Mouse (Mus musculus) midbrain, embryonic 11.5 days (tissue): ENCODE measurements around the gene Trit1. TPM values are rescaled to one million over a fixed set of nuclear protein-coding genes. Genes with fewer than 3 reads are reported as not detected.

ENCODE experiments used
- ATAC-seq: fragments of 200-750 bp; cut with Nextera tagmentation; 2 replicates; pipeline ENCODE4 v1.8.0; 2017; ENCODE audit warnings: moderate TSS enrichment, moderate library complexity; ENCODE audit not compliant: low FRiP score
- DNase-seq: peaks from one replicate; pipeline ENCODE4 v3.0.0; 2015; ENCODE audit warnings: low spot score; ENCODE audit errors: missing footprints
- H3K27ac ChIP-seq: fragments of 300-500 bp; sonication (generic); 2 replicates; pipeline ENCODE4 v1.5.1; 2014; ENCODE audit warnings: low read depth, low read length
- H3K27me3 ChIP-seq: fragments of 300-500 bp; sonication (generic); 2 replicates; pipeline ENCODE4 v1.6.1; 2014; ENCODE audit warnings: mild to moderate bottlenecking, low read length, moderate library complexity, mixed read lengths; ENCODE audit not compliant: control insufficient read depth, insufficient read depth
- H3K36me3 ChIP-seq: fragments of 300-500 bp; sonication (generic); 2 replicates; pipeline ENCODE4 v1.6.1; 2014; ENCODE audit warnings: mild to moderate bottlenecking, low read length, moderate library complexity, mixed read lengths; ENCODE audit not compliant: control insufficient read depth, insufficient read depth
- H3K4me1 ChIP-seq: fragments of 300-500 bp; sonication (generic); 2 replicates; pipeline ENCODE4 v1.6.1; 2014; ENCODE audit warnings: low read length; ENCODE audit not compliant: control insufficient read depth, insufficient read depth
- H3K4me2 ChIP-seq: fragments of 300-500 bp; sonication (generic); 2 replicates; pipeline ENCODE4 v1.6.1; 2014; ENCODE audit warnings: mild to moderate bottlenecking, moderate library complexity
- H3K4me3 ChIP-seq: fragments of 300-500 bp; sonication (generic); 2 replicates; pipeline ENCODE4 v1.5.1; 2014; ENCODE audit warnings: low read depth, low read length
- H3K9ac ChIP-seq: fragments of 300-500 bp; sonication (generic); 2 replicates; pipeline ENCODE4 v1.6.1; 2014; ENCODE audit warnings: low read length
- H3K9me3 ChIP-seq: fragments of 300-500 bp; sonication (generic); 2 replicates; pipeline ENCODE4 v1.6.1; 2016; ENCODE audit warnings: low read length; ENCODE audit not compliant: control insufficient read depth
- WGBS: fragments of 180-500 bp; shearing (Covaris S2); extraction: QIAGEN DNeasy Blood & Tissue Kit; methylation state at CpG from one replicate; pipeline ENCODE4 v1.1.7; 2014; 5-methylcytosine and 5-hydroxymethylcytosine counted together
- polyA plus RNA-seq: library from polyadenylated mRNA; unstranded; fragments of >200 nt; fragmentation: Nextera tagmentation; extraction: Ambion mirVana; gene quantifications from 2 replicates; pipeline ENCODE4 v1.2.1, GENCODE M21; 2014

Gene Trit1
- polyA plus RNA-seq = 26.8 and 29.0 TPM in 2 replicates

DNA sequence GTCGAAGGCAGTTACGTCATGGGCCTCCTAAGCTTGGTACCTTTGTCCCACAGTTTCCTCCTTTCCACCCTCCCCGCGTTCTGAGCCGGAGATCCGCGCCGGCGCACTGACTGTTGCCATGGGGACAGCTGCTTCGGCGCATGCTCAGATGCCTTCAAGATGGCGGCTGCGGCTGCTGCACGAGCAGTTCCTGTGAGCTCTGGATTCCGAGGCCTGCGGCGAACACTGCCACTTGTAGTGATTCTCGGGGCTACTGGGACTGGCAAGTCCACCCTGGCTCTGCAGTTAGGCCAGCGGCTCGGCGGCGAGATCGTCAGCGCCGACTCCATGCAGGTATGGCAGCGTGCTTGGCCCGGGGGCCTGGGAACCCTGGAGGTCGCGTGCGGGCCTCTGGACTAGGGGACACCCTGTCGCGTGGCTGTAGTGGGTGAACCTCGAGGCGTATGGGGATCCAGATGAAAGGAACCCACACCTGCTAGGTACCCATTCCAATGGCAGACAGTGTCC lies at the start of gene Trit1:
Trit1 (plus strand) TSS at position 147 of the 507 bp plus-strand sequence.
- WGBS = under 1% methylated on average over 34 of the region's 34 CpGs
- H3K36me3 ChIP-seq = no peaks in the 10 kb centered on the region
- H3K4me1 ChIP-seq = peaks cover 54% of the 10 kb centered on the region

DNA sequence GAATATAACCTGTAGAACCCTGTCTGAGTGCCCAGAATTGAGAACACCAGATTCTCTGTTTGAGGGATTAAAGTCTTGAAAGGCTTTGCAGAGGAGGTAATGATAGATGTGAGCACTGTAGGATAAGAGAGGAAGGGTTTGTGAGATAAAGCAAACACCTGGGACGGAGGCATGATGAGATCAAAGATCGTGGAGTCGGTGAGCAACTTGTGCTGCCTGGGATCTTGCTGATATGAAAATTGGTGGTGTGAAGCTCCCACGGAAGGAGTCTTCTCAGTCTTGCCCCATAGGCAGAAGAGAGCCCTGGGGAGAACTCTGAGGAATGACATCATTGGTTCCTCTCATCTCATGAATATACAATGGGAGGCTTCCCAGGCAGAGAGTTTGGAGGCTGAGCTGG lies 48.3 kb upstream of the Trit1 start:
- DNase-seq = no peak
- Histone ChIP-seq H3K9me3 (no peaks in the 10 kb centered on the region), H3K9ac (no peak overlapping the region), H3K4me2 (no peak overlapping the region), H3K4me1 (no peaks in the 10 kb centered on the region; the same call in 1 of the 2 replicates), H3K36me3 (no peaks in the 10 kb centered on the region), H3K27me3 (no peaks in the 10 kb centered on the region), H3K4me3 (no peak overlapping the region), H3K27ac (no peak overlapping the region)
- WGBS = 84% methylated on average over 4 of the region's 4 CpGs
- ATAC-seq = no peak

More for the DNA sequence above, at the start of gene Trit1:
- Histone ChIP-seq H3K9ac (peak within 1 kb of the TSS; percentile 87), H3K27me3 (no peaks in the 10 kb centered on the region), H3K4me2 (peak within 1 kb of the TSS; percentile 89), H3K27ac (peak within 1 kb of the TSS; percentile 95), H3K4me3 (peak within 1 kb of the TSS; percentile 72), H3K9me3 (no peaks in the 10 kb centered on the region)
- peak; percentile 99 for DNase-seq
- peak; percentile 90 for ATAC-seq

DNA sequence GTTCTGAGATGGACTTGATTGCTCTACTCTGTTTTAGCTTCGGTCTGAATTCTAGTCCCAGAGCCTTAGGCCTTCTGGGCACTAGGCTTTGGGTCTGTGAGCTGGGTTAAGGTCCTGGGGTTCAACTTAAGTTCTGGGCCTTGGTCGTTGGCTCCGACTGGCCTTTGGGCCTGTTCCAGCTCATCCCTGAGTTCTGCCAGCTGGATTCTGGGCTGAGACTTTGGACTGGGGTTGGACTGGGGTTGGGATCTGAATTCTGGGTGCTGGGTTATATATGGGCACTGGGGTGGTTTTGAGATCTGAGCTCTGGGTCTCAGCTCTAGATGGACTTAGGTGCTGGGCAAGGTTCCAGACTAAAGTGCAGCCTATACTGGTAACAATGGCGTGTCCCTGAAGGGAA lies 45.2 kb upstream of the Trit1 start:
- H3K4me1 ChIP-seq = no peaks in the 10 kb centered on the region
- no peaks in the 10 kb centered on the region for H3K9me3 ChIP-seq
- H3K4me3 ChIP-seq = no peak overlapping the region
- H3K4me2 ChIP-seq = no peak overlapping the region
- H3K36me3 ChIP-seq = no peaks in the 10 kb centered on the region
- no peak for DNase-seq
- H3K9ac ChIP-seq = no peak overlapping the region
- H3K27me3 ChIP-seq = no peaks in the 10 kb centered on the region
- 84% methylated on average over 4 of the region's 4 CpGs for WGBS
- ATAC-seq = no peak
- no peak overlapping the region for H3K27ac ChIP-seq

DNA sequence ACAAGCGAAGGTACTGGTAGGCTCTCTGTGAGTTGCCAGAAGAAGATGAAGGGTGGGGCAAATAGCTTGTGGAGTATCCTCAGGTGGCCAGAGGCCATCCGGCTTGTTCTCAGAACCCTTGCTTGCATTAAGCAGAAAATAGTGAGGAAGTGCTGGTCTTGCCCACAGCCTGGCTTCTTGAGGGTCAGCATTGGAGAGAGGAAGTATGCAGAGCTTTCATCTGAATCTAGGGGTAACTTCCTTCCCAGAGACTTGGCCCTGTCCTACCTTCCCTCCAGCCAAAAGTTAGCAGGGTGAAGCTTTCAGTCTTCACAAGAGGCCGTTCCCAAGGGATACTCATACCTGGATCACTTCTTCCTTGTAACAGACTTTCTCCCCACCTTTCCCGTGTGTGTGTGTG lies 44.8 kb upstream of the Trit1 start:
- ATAC-seq = no peak
- no peak overlapping the region for H3K27ac ChIP-seq
- no peak for DNase-seq
- H3K4me2 ChIP-seq = no peak overlapping the region
- WGBS = 89% methylated on average over 4 of the region's 4 CpGs
- no peak overlapping the region for H3K4me3 ChIP-seq
- H3K27me3 ChIP-seq = no peaks in the 10 kb centered on the region
- H3K9me3 ChIP-seq = no peaks in the 10 kb centered on the region
- no peaks in the 10 kb centered on the region for H3K4me1 ChIP-seq
- H3K9ac ChIP-seq = no peak overlapping the region
- H3K36me3 ChIP-seq = no peaks in the 10 kb centered on the region

DNA sequence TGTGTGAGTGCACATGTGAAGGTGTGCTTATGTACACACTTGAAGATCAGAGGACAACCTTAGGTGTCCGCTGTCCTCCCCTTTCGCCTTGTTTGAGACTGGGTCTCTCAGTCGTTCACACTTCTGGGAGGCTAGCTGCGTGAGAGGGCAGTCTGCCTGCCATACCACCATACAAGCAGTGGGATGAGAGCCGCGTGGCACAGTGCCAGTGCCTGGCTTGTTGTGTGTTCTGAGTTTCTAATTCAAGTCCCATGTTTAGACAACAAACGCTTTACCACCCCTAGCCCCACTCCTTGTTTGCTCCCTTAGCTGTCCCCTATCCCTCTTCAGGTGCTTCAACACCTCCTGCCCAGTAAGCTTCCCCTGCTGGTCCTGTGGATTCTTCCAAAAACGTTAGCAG lies 44.3 kb upstream of the Trit1 start:
- H3K36me3 ChIP-seq = no peaks in the 10 kb centered on the region
- H3K27me3 ChIP-seq = no peaks in the 10 kb centered on the region
- ATAC-seq = no peak
- WGBS = 75% methylated on average over 8 of the region's 8 CpGs
- no peaks in the 10 kb centered on the region for H3K4me1 ChIP-seq
- H3K27ac ChIP-seq = no peak overlapping the region
- no peak for DNase-seq
- H3K9ac ChIP-seq = no peak overlapping the region
- no peak overlapping the region for H3K4me3 ChIP-seq
- no peak overlapping the region for H3K4me2 ChIP-seq
- no peaks in the 10 kb centered on the region for H3K9me3 ChIP-seq

DNA sequence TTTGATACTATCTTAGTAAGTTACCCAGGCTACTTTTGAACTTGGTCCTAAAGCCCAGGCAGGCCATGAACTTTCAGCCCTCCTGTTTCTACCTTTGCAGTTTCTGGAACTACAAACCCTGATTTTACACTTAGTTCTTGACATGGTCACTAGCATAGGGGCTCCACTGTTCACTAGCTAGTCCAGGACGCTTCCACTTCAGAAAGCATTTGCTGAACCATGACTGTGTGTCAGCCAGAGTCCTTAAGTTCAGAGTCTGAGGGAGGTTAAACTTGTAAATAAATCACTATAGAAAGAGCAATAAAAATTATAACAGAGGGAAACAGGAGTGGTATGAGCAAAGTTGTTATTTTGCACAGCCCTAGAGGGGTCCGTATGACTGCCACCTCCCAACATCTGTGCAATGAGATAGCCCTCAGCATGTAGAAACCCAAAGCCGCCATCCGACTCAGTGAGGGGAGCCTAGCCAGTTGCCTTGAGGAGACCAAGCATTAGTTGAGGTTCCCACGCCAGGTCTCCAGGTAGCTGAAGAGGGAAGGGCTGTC lies 41.3 kb upstream of the Trit1 start:
- H3K4me1 ChIP-seq = no peaks in the 10 kb centered on the region
- no peaks in the 10 kb centered on the region for H3K9me3 ChIP-seq
- ATAC-seq (no peak), DNase-seq (no peak)
- H3K4me3 ChIP-seq = no peak overlapping the region
- no peak overlapping the region for H3K4me2 ChIP-seq
- H3K27me3 ChIP-seq = no peaks in the 10 kb centered on the region
- 87% methylated on average over 5 of the region's 5 CpGs for WGBS
- H3K9ac ChIP-seq = no peak overlapping the region
- no peak overlapping the region for H3K27ac ChIP-seq
- H3K36me3 ChIP-seq = no peaks in the 10 kb centered on the region

DNA sequence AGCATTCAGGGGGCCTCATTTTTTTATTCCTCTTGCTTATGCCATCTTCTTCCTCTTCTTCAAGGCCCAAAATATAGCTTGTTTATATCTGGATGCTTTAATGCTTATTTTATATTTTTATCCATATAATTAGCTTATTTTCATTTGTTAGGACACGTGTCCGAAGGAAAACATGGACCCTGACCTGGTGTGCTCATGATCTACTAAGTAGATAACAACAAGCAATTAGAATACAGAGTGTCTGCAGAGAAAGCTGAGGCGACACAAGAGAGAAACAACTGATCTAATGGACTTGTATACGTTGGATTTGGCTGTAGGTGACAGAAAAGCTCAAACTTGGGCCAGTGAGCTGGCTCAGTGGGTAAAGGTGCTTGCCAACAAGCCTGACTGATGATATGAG lies 39.5 kb upstream of the Trit1 start:
- no peak overlapping the region for H3K9ac ChIP-seq
- H3K4me3 ChIP-seq = no peak overlapping the region
- H3K9me3 ChIP-seq = no peaks in the 10 kb centered on the region
- H3K27ac ChIP-seq = no peak overlapping the region
- H3K4me1 ChIP-seq = no peaks in the 10 kb centered on the region
- 86% methylated on average over 4 of the region's 4 CpGs for WGBS
- no peaks in the 10 kb centered on the region for H3K27me3 ChIP-seq
- no peak overlapping the region for H3K4me2 ChIP-seq
- H3K36me3 ChIP-seq = no peaks in the 10 kb centered on the region
- DNase-seq = no peak
- no peak for ATAC-seq

DNA sequence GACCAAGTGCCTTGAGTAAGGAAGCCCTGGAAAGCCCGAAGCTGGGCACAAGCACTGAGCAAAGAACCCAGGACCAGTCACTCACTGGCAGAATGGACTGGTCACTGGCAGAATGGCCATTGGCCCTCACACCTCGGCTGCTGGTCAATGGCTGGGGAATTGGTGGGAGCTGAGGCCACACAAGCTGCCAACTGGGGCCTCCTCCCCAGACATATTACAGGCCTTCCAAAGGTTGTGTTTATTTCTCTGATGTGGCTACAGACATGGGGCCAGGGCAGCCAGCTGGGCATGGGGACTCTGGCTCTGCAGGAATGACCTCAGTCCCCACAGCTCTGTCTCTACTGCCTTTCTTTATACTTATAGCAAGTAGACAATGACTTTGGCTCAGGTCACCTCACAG lies 37.5 kb upstream of the Trit1 start:
- Histone ChIP-seq H3K27ac (no peak overlapping the region), H3K4me2 (no peak overlapping the region), H3K9me3 (no peaks in the 10 kb centered on the region), H3K9ac (no peak overlapping the region), H3K36me3 (no peaks in the 10 kb centered on the region), H3K4me3 (no peak overlapping the region), H3K4me1 (peaks cover 6% of the 10 kb centered on the region; the same call in 1 of the 2 replicates), H3K27me3 (peaks cover 5% of the 10 kb centered on the region; the same call in 1 of the 2 replicates)
- no peak for ATAC-seq
- no peak for DNase-seq
- WGBS = 88% methylated on average over 2 of the region's 2 CpGs

DNA sequence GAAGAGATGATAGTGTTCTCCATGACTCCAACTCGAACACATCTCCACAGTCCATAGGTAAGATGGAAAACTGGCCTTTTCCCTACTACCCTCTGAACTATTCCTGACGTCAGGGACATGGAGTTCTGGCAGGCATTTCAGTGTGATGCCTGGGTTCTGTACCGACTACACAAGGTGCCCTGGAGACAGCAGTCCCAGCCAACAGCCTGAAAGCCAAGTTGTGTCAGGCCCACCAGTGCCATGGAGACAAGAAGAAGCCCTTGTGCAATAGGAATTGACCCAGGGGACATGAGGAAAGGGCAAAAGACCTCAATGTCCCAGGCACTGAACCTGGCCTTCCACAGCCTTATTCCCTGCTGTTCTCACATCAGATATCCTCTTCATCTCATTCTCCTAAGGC lies 36.6 kb upstream of the Trit1 start:
- no peak for ATAC-seq
- Histone ChIP-seq H3K4me3 (no peak overlapping the region), H3K27ac (no peak overlapping the region), H3K4me2 (no peak overlapping the region), H3K9ac (no peak overlapping the region), H3K9me3 (no peaks in the 10 kb centered on the region), H3K36me3 (no peaks in the 10 kb centered on the region), H3K4me1 (peaks cover 6% of the 10 kb centered on the region; the same call in 1 of the 2 replicates), H3K27me3 (peaks cover 5% of the 10 kb centered on the region; the same call in 1 of the 2 replicates)
- WGBS = 76% methylated on average over 3 of the region's 3 CpGs
- DNase-seq = no peak
